Mouse (Mus musculus): ENCODE data around the gene Aif1l.

- TF ChIP-seq CTCF (IDR thresholded peaks at IDR 0.05; ENCODE audit: low read depth, low read length) (no peak), TAL1 (conservative IDR thresholded peaks at IDR 0.05; ENCODE audit: low read depth, low read length) (no peak)
Measured at GRCm38 (mm10) chr2:31934551-31934950, 15.4 kb upstream of the Aif1l start.
